Mouse (Mus musculus) forebrain, embryonic 11.5 days (tissue): ENCODE results near the gene Fbxo47. TPM values are rescaled to one million over a fixed set of nuclear protein-coding genes. Genes with fewer than 3 reads are reported as not detected.
A peak's percentile ranks its signal among the peaks of the same experiment; 100 is the strongest.

ENCODE experiments used
- ATAC-seq: fragments of 200-750 bp; cut with Nextera tagmentation; replicated peaks from 2 replicates; pipeline ENCODE4 v1.8.0; 2017; ENCODE audit warnings: moderate TSS enrichment; ENCODE audit not compliant: low FRiP score
- DNase-seq: peaks from one replicate; pipeline ENCODE4 v3.0.0-alpha.2; 2017; ENCODE audit warnings: low spot score
- H3K27ac ChIP-seq: fragments of 300-500 bp; sonication (generic); 2 replicates; pipeline ENCODE4 v1.5.1; 2014; ENCODE audit warnings: low read depth, low read length
- H3K27me3 ChIP-seq: fragments of 300-500 bp; sonication (generic); 2 replicates; pipeline ENCODE4 v1.6.1; 2014; ENCODE audit warnings: mild to moderate bottlenecking, low read length, mixed read lengths; ENCODE audit not compliant: control insufficient read depth, insufficient read depth
- H3K36me3 ChIP-seq: fragments of 300-500 bp; sonication (generic); 2 replicates; pipeline ENCODE4 v1.6.1; 2014; ENCODE audit warnings: mild to moderate bottlenecking, low read length, moderate library complexity, mixed read lengths; ENCODE audit not compliant: control insufficient read depth, insufficient read depth
- H3K4me1 ChIP-seq: fragments of 300-500 bp; sonication (generic); replicated peaks from 2 replicates; pipeline ENCODE4 v1.6.1; 2014; ENCODE audit warnings: low read length, mixed read lengths; ENCODE audit not compliant: control insufficient read depth, insufficient read depth
- H3K4me2 ChIP-seq: fragments of 300-500 bp; sonication (generic); 2 replicates; pipeline ENCODE4 v1.6.1; 2014; ENCODE audit warnings: low read depth, mild to moderate bottlenecking, low read length, moderate library complexity, mixed read lengths; ENCODE audit not compliant: severe bottlenecking
- H3K4me3 ChIP-seq: fragments of 300-500 bp; sonication (generic); 2 replicates; pipeline ENCODE4 v1.5.1; 2014; ENCODE audit warnings: low read depth, low read length
- H3K9ac ChIP-seq: fragments of 300-500 bp; sonication (generic); 2 replicates; pipeline ENCODE4 v1.6.1; 2014; ENCODE audit warnings: low read length
- H3K9me3 ChIP-seq: fragments of 300-500 bp; sonication (generic); 2 replicates; pipeline ENCODE4 v1.6.1; 2016; ENCODE audit warnings: low read length, mixed read lengths; ENCODE audit not compliant: control insufficient read depth
- WGBS: fragments of 180-500 bp; shearing (Covaris S2); extraction: QIAGEN DNeasy Blood & Tissue Kit; methylation state at CpG from one replicate; pipeline ENCODE4 v1.1.7; 2014; 5-methylcytosine and 5-hydroxymethylcytosine counted together
- polyA plus RNA-seq: library from polyadenylated mRNA; unstranded; fragments of >200 nt; fragmentation: Nextera tagmentation; extraction: Ambion mirVana; gene quantifications from 2 replicates; pipeline ENCODE4 v1.2.1, GENCODE M21; 2014

Gene Fbxo47
- polyA plus RNA-seq, 1 experiment from 2014 or later = 0.83 TPM

DNA sequence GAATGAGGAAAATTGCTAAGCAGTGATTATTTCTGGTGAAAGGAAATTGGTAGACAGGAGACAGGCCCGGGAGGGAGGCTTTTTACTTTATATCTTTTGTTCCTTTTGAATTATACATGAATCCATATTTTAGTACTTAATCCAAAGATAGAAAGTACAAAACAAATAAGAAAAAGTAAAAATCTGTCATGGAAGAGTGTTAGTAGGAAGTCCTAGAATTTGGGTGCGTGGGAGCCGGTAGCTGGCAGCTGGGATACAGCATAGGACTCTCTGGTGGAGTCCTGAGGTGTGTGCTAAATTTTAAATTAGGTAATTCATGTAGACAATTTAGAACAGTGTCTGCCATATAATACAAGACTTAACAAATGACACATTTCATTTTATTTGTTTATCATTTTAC lies 16.4 kb downstream of the Fbxo47 start:
- DNase-seq = no peak
- Histone ChIP-seq H3K9me3 (no peaks in the 10 kb centered on the region), H3K4me1 (no peaks in the 10 kb centered on the region), H3K4me2 (no peak overlapping the region), H3K9ac (no peak overlapping the region), H3K36me3 (no peaks in the 10 kb centered on the region), H3K4me3 (no peak overlapping the region), H3K27ac (no peak overlapping the region), H3K27me3 (no peaks in the 10 kb centered on the region)
- 96% methylated on average over 3 of the region's 3 CpGs for WGBS
- no peak for ATAC-seq

DNA sequence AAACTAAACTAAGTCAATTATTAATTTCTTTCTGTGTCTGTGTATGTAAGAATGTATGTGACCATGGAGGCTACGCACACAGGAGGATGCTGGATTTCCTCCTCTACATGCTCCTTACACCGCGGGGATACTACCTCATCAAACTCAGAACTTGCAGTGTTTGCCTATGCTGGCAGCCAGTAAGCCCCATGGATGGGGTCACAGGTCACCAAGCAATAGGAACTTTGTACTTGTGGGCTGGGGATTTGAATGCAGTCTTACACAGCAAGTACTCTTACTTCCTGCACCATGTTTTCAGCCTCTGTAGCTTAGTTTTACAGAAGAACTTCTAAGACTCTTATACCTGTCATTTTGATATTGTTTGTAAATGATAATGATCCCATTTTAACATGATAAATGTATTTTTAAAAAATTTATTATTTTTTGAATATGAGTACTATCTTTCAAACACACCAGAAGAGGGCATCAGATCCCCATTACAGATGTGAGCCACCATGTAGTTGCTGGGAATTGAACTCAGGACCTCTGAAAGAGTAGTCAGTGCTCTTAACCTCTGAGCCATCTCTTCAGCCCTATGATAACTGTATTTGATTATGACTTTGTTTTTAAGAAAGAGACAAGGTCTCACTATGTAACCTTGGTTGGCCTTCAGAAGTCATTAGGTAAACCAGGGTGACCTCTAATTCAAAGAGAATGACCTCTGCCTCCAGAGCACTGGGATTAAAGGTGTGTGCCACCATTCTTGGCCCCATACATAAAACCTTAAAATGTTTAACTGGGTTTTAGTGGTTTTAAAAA lies 17.7 kb downstream of the Fbxo47 start:
- Histone ChIP-seq H3K4me1 (no peaks in the 10 kb centered on the region), H3K27me3 (no peaks in the 10 kb centered on the region), H3K4me2 (no peak overlapping the region), H3K9ac (no peak overlapping the region), H3K4me3 (no peak overlapping the region), H3K27ac (no peak overlapping the region), H3K9me3 (no peaks in the 10 kb centered on the region), H3K36me3 (no peaks in the 10 kb centered on the region)
- WGBS = 96% methylated on average over 3 of the region's 3 CpGs
- DNase-seq = no peak
- no peak for ATAC-seq

DNA sequence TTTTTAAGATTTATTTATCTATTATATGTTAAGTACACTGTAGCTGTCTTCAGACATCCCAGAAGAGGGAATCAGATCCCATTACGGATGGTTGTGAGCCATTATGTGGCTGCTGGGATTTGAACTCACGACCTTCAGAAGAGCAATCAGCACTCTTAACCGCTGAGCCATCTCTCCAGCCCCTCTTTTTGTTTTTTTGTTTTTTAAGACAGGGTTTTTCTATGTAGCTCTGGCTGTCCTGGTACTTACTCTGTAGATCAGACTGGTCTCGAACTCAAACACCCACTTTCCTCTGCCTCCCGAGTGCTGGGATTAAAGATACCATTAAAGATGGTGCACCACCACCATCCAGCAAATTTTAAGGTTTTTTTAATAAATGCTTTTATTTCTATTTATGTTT lies 18.5 kb downstream of the Fbxo47 start:
- no peak overlapping the region for H3K4me2 ChIP-seq
- no peak overlapping the region for H3K27ac ChIP-seq
- H3K9ac ChIP-seq = no peak overlapping the region
- H3K4me3 ChIP-seq = no peak overlapping the region
- H3K4me1 ChIP-seq = no peaks in the 10 kb centered on the region
- DNase-seq = no peak
- no peak for ATAC-seq
- no peaks in the 10 kb centered on the region for H3K36me3 ChIP-seq
- no peaks in the 10 kb centered on the region for H3K9me3 ChIP-seq
- WGBS = 89% methylated on average over 5 of the region's 5 CpGs
- H3K27me3 ChIP-seq = no peaks in the 10 kb centered on the region

DNA sequence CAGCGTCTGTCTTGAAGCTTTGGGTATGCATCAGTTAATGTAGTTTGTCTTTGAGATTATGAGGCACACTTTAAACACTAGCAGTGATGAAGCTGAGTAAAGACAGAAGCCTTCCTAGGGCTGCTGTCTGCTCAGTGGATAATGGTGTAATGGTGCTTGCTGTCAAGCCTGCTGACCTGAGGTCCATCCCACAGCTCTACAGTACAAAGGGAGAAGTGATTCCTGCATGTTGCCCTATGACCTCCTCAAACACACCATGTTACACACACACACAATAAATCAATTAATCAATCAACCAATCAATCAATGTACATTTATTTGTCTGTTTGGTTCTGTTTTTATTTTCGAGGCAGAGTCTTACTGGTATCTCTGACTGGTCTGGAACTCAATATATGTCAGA lies 21.8 kb downstream of the Fbxo47 start:
- DNase-seq (no peak), ATAC-seq (no peak)
- Histone ChIP-seq H3K4me3 (no peak overlapping the region), H3K9ac (no peak overlapping the region), H3K4me1 (no peaks in the 10 kb centered on the region), H3K9me3 (no peaks in the 10 kb centered on the region), H3K36me3 (no peaks in the 10 kb centered on the region), H3K4me2 (no peak overlapping the region), H3K27me3 (no peaks in the 10 kb centered on the region), H3K27ac (no peak overlapping the region)
- 83% methylated on average over 2 of the region's 2 CpGs for WGBS

DNA sequence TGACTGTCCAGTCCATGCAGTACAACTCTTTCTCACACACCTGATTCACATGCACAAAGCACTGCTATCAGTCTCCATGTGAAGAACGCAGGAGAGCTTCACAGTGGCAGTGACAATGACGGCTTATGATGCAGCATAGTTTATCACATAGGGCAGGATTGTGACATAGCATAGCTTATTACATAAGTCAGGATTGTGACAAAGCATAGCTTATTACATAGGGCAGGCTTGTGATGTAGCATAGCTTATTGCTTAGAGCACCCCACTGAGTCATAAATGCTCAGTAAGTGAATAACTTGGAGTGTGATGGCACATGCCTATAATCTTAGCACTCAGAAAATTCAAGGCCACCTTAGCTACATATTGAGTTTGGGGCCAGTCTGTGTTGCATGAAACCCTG lies 28.5 kb downstream of the Fbxo47 start:
- no peaks in the 10 kb centered on the region for H3K4me1 ChIP-seq
- DNase-seq (no peak), ATAC-seq (no peak)
- no peaks in the 10 kb centered on the region for H3K36me3 ChIP-seq
- no peak overlapping the region for H3K27ac ChIP-seq
- H3K4me3 ChIP-seq = no peak overlapping the region
- H3K4me2 ChIP-seq = no peak overlapping the region
- no peaks in the 10 kb centered on the region for H3K9me3 ChIP-seq
- 92% methylated on average over 2 of the region's 2 CpGs for WGBS
- no peaks in the 10 kb centered on the region for H3K27me3 ChIP-seq
- no peak overlapping the region for H3K9ac ChIP-seq

DNA sequence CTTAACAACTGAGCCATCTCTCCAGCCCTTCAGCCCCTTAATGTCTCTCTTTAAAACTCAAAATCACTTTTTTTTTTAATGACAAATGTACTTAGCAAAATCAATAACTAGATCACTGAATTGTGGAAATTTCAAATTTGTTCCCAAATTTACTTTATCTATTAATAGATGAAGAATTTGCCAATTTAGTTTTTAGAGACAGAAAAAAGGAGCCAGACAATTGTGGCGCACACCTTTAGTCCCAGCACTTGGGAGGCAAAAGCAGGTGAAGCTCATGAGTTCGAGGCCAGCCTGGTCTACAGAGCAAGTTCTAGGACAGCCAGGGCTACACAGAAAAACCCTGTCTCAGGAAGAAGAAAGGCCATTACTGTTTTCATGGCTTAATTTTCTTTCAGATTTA lies 32.4 kb downstream of the Fbxo47 start:
- no peaks in the 10 kb centered on the region for H3K27me3 ChIP-seq
- ATAC-seq (no peak), DNase-seq (no peak)
- H3K4me3 ChIP-seq = no peak overlapping the region
- H3K36me3 ChIP-seq = no peaks in the 10 kb centered on the region
- H3K4me2 ChIP-seq = no peak overlapping the region
- H3K9ac ChIP-seq = no peak overlapping the region
- no peaks in the 10 kb centered on the region for H3K9me3 ChIP-seq
- no peak overlapping the region for H3K27ac ChIP-seq
- no peaks in the 10 kb centered on the region for H3K4me1 ChIP-seq
- 97% methylated on average over 2 of the region's 2 CpGs for WGBS

DNA sequence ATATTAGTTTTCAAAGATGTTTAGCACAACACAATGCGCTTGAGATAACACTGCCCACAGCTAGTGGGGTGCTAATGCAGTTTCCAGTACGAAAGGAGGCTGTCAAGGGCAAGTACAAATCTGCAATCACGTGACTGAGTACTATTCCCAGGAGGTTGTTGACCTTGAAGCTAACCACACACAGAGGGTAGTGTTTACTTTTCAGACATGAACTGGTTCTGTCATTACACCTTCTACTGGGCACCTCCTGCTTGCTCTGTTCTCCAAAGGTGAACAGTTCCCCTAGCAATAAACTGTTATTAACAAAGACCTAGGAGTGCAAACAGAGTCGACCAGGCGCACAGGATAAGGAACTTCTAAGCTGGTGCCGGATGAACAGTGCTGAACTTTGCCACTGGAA lies 33.6 kb downstream of the Fbxo47 start:
- Histone ChIP-seq H3K27ac (no peak overlapping the region), H3K9ac (no peak overlapping the region), H3K27me3 (no peaks in the 10 kb centered on the region), H3K4me3 (no peak overlapping the region), H3K36me3 (no peaks in the 10 kb centered on the region), H3K4me1 (no peaks in the 10 kb centered on the region), H3K9me3 (no peaks in the 10 kb centered on the region), H3K4me2 (no peak overlapping the region)
- no peak for ATAC-seq
- WGBS = 81% methylated on average over 6 of the region's 6 CpGs
- no peak for DNase-seq

DNA sequence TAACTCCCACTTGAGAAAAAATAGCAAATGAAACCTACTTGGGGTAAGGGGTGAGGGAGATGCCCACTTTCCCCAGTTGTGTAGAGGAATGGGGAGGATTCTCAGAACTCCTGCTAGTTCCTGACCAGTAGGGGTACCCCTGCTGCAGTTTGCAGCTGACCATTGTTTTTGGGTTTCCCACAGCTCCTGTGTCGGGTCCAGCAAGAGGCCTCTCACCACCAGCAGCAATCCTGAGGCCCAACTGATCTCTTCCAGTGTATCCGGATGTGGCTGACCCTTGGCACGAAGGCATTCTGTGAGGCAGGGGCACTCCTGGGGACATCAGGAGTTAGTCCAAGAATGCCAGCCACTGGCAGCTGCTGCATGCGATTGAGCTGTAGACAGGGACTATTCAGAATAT lies 42.0 kb downstream of the Fbxo47 start:
- no peak for DNase-seq
- Histone ChIP-seq H3K27ac (no peak overlapping the region), H3K4me3 (peak overlapping the region; percentile 47; the same call in 1 of the 2 replicates), H3K36me3 (no peaks in the 10 kb centered on the region), H3K9me3 (no peaks in the 10 kb centered on the region), H3K27me3 (no peaks in the 10 kb centered on the region), H3K4me2 (peak overlapping the region; percentile 76), H3K4me1 (no peaks in the 10 kb centered on the region; the same call in 1 of the 2 replicates), H3K9ac (peak overlapping the region; percentile 25)
- ATAC-seq = no peak
- 23% methylated on average over 4 of the region's 4 CpGs for WGBS
